Mouse (Mus musculus) large intestine, adult 2 months (tissue): ENCODE results near the gene Vstm5. TPM values are rescaled to one million over a fixed set of nuclear protein-coding genes. Genes with fewer than 3 reads are reported as not detected.
"Not testable (repeated sequence)": the region's sequence is repeated elsewhere in the genome, so short reads cannot be mapped to it uniquely, and the experiment has no call there.

Experiments
- DNase-seq: peaks from one replicate; pipeline ENCODE4 v3.0.0-alpha.2; 2012; ENCODE audit warnings: low read depth, low spot score
- WGBS: fragments of 180-500 bp; shearing (Covaris S2); methylation state at CpG from one replicate; pipeline ENCODE4 v1.1.7; 2018; 5-methylcytosine and 5-hydroxymethylcytosine counted together
- polyA plus RNA-seq: library from polyadenylated mRNA; depleted of rRNA; stranded (reverse); fragments of >200 nt; gene quantifications from 2 replicates; pipeline ENCODE4 v1.2.3, GENCODE M21; 2012; rRNA removed

The Vstm5 gene
- polyA plus RNA-seq = 35.6 and 45.8 TPM in 2 replicates

DNA sequence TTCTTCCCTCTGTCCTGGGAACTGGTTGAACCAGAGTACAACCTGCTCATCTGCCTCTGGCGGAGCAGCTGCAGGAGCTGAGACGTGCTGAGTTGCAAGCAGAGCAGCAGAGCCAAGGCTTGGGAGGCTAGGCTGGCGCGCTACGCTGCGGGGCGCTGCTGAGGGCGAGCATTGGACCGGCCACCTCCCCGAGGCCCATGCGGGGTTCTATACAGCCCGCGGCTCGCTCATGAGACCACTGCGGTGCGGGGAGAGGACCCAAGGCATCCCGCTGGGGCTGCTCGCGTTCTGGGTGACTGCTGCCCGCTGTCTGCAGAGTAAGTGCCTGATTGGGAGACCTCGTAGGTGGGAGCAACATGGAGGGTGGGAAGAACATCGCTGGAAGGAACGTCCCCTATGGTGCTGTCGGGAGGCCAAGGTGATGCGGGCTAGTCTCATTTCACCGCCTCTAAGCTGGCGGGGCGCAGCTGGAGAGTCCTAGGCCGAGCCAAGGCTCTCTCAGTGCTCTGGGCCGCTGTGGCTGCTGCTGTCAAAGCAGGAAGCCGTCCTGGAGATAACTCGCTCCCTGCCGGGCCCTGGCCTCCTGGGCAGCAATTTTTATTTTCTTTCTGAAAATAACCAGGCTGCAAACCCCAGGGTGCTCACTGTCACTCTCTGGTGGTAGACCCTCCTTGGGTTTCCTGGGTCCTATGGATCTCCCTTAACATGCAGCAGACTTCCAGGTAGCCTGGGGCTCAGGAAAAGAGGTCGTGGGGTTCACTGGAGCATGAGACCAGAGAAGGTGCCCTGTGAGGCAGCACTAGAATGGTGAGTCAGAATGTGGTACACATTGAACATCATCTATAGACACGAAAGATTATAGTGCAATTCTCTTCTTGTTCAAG is at the start of gene Vstm5:
TSS of gene Vstm5 (plus strand) at position 4 of the 884 bp plus-strand sequence.
- no peak for DNase-seq
- 3% methylated on average over 35 of the region's 35 CpGs for WGBS

DNA sequence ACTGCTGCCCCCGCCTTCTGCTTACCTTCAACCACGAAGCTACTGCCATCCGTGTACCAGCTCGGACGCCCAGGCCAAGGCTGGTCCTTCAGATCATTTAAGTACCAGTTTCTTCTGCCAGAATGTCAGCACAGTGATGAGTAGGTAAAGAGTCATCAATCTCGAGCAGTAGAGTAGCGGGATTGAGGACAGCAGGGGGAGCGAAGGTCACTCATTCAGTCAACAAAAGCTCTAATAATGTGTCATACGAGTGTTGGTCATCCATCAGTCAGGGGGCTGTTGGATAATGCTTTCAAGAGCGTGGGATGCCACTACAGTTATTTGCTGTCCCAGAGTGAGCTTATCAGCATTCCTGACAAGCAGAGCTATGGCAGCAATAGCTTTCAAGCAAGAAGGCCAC is 44.0 kb upstream of the Vstm5 start:
- DNase-seq = not testable (repeated sequence)
- 55% methylated on average over 10 of the region's 10 CpGs for WGBS

DNA sequence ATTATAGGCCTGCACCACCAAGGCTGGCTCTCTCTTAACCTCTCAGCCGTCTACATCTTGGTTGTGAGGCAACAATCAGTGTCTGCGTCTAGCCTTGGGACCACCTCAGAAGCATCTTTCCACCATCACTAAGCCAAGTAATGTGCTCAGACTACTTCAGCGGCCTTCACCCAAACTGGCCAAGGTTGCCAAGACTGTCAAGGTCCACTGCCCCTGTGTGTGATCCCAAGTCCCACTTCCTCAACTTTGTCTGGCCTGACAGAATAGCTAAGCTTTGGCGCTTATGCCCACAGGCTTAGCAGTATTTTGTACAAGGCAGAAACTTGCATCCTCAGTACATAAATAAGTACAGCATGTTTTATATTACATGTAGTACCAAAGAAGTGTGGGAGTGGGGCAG is 32.2 kb upstream of the Vstm5 start:
- WGBS = 89% methylated on average over 4 of the region's 4 CpGs
- DNase-seq = no peak

DNA sequence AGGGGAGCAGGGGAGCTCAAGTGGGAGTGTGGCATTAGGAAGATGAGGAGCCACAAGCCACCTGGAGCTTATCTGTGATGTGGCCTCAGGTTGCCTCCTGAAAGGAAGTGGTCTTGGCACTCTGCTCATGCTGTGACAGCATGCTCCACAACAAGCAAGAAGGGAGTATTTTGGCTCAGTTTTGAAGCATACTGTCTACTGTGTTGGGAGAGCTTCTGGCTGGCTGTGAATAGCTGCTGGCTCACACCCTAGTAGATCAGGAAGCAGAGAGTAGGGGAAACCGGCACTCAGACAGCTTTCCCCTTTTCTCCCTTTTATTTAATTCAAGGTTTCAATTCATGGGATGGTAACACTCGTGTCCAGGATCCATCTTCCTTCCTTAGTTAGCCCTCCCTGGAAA is 29.5 kb upstream of the Vstm5 start:
- WGBS = 60% methylated on average over 2 of the region's 2 CpGs
- DNase-seq = no peak

DNA sequence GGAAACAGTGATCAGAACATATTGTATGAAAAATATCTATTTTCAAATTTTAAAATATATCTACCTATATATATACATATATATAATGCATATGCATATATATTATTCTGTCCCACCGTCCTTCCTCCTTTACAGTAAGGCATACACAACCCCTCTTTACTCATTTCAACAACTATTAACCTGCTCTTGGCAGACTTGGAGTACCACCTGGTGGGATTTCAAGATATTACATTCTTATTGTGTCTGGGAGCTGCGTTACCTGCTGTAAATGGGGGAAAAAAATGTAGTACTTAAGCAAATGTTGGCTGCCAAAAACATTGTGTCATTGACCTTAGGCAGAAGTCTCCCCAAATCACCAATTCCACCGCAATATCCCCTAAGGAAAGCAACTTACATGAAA is 27.0 kb upstream of the Vstm5 start:
- DNase-seq = no peak
- 52% methylated on average over 3 of the region's 3 CpGs for WGBS

DNA sequence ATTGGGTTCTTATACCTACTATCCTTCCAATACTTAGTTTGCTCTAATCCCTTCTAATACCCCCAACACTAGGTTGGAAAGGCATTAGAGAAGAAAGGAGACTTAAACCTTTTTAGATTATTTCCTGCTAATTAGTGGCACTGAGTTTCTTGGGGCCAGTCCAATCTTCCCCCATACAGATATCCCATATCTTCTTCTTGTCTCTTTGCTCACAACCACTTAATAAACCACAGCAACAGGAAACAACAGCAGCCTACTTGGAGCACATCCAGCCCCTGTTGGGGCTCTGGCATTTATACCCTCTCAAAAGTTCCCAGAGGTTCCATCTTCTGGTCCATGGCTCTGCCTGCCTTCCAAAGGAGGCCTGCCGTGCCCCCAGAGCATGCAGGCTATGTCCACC is 25.1 kb upstream of the Vstm5 start:
- DNase-seq = no peak
- WGBS = 86% methylated on average over 1 of the region's 1 CpGs

DNA sequence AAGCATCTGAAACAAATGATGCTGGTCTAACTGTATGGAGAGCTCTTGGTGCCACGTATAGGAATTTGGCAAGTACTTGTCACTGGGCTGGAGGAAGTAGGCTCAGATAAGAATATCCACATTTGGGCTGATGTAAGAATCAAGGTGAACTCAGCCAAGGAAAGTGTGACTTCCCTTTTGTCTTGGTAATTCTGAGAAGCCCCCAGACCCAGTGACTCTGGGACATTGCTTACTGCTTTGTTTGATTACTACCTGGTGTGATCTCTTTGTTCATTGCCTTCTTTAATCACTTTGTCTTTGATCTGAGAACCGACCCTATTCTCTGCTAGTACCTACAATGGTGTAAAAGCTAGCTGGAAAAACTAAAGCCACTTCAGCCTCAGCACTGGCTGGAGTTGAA is 13.9 kb upstream of the Vstm5 start:
- DNase-seq = no peak
- 48% methylated on average over 2 of the region's 2 CpGs for WGBS

DNA sequence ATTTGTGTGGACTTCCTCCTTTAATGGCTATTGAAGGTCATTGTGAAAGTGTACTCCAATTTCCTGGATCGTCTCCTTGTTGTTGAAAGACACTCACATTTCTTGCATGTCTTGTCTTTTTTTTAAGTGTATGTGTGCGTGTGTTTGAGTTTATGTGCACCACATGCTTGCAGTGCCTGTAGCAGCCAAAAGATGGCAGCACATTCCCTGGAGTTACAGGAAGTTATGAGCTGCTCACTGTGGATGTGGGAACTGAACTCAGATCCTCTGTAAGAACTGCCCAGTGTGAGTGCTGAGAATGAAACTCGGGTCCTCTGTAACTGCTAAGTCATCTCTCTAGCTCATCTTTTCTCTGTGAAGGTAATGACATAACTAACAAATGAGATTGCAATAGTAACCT is 6.4 kb upstream of the Vstm5 start:
- no peak for DNase-seq
- 91% methylated on average over 3 of the region's 3 CpGs for whole genome bisulfite sequencing

DNA sequence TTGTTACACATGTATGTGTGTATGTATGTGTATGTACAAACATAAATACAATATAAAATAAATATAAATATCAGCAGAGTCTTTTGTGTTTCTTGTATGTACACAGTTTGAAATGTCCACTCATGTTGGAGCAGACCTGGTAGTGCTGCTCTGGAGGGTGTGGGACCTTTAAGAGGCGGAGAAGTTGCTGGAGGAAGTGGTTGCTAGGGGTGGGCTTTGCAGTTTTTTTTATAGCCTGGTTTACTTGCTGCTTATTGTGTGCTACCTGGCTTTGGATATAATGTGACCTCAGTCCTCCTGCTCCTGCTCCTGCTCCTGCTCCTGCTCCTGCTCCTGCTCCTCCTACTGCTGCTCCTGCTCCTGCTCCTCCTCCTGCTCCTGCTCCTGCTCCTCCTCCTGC is 5.2 kb upstream of the Vstm5 start:
- DNase-seq = no peak
- 94% methylated on average over 1 of the region's 1 CpGs for WGBS

DNA sequence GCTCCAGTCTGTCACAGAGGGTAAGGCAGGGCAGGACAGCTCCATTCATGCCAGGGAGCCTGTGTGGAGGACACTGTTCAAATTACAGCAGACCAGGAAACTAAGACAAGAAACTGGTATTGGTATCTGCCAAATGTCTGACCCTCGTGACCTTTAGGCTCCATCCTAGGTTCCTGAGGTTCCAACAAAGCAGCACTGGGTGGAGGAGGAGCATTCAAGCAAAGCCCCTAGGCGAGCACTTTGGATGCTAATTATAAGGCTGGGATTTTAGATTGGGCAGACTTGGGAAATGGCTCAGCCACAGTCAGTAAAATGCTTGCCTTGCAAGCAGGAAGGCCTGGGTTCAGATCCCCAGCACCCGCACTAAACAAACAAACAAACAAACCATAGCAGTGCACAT is 2.9 kb upstream of the Vstm5 start:
- DNase-seq = no peak
- 87% methylated on average over 3 of the region's 3 CpGs for WGBS

DNA sequence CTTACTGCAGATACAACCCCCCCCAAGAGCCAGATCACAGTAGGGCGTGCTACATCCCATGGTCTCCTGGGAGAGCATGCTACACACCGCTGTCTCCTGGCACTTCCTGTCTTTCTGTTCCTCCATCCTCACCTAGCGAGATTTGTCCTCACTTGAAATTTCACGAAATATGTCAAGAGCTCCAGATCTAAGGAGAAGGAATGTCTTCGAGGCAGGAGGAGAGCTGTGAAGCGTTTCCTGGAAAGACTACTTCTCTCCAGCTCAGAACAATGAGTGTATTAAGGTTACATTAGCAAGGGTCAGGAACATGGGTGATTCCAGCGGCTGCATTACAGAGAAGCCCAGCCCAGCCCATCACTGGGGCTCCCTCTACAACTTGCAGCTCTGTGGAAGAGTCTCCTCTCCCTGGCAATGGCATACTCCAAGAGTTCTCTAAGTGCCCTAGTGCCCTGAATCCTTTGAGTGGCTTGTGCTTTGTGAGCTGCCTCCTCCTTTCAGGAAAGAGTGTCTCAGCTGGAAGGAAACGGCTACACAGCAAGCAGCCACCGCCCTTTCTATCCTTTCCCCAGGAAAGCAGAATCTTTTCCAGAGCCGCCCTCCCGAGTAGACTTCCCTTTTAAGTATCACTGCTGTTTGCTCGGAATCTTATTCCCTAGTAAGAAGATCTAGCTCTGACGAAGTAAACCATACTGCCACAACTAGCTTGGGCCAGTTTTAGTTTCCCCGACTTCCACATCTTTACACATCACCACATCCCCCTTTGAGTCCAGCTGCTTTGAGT is 1.1 kb upstream of the Vstm5 start:
- WGBS = 38% methylated on average over 14 of the region's 14 CpGs
- no peak for DNase-seq

DNA sequence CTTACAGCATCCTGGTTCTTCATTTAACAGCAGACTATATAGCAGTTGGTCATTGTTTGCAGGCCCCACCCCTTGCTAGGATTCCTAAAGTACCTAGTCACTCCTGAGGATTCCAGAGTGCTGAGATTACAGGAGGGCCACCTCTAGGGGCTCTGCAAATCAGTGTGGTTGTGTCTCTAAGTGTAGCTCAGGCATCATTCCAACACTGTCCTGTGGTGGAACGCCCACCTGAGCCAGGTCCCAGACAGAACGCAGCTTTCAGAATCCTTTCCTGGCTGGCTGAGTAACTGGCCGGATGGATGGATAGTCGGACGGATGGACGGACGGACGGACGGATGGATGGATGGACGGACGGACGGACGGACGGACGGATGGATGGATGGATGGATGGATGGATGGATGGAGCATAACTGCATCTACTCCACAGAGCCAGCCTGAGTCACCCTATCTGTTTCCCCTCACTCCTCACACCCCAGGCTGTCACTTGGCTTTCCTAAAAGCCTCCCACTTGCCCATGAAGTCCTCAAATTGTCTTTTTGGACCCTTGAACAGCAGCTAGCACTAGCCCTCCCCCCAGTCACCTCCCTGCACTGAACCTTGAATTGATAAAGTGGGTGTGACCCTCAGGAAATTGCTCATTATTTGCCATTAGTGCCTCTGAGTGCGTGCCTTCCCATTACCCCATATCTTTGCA is 401 bp upstream of the Vstm5 start:
- DNase-seq = no peak
- WGBS = 58% methylated on average over 16 of the region's 16 CpGs

DNA sequence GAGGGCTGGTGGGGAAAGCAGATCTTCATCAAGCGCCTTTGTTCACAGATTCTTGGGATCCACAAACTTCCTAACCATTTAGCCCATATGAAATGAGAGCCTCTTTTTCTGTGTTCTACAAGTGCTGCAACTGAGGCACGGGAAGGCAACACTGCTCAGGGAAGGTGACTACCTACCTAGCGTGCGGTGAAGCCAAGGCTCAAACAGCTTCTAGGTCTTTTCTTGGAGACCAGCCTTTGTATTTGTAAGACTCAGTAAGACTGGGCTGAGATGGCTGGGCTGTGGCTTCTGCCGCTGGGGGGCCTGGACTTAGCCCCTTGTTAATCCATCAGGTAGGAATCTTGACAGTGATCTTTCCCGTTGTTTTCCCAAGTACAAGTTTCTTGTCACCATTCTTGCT is 1.2 kb downstream of the Vstm5 start:
- 88% methylated on average over 6 of the region's 6 CpGs for WGBS
- DNase-seq = no peak

DNA sequence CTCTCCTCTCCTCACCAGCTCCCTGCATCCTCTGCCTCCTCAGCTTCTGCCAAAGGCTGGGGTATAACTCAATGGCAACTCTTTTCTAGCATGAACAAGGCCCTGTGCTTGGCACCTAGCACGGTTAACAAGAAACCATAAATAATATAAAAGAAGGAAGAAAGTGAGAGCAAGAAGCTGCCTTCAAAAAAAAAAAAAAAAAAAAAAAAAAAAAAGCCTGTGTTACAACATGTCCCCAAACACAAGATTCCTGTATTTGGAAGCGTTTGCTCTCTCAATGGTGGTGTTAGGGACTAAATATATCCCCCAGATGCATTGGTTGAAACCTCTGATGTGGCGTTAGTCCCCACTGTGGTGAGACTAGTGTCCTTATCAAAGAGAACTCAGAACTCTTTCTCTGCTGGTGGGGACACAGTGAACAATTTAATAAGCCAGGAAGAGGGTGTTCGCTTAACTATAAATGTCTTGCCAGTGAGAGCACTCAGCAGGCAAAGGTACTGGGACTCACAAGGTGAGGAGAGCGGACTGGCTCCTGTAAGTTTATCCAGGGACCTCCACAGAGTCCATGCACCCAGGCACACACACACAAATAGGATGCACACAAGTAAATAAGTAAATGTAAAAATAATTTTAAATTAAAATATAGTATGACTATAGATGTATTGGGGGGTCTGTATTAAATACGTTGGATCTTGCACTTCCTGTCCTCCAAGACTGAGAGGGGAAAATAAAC is 2.2 kb downstream of the Vstm5 start:
- WGBS = 65% methylated on average over 6 of the region's 6 CpGs
- DNase-seq = no peak

DNA sequence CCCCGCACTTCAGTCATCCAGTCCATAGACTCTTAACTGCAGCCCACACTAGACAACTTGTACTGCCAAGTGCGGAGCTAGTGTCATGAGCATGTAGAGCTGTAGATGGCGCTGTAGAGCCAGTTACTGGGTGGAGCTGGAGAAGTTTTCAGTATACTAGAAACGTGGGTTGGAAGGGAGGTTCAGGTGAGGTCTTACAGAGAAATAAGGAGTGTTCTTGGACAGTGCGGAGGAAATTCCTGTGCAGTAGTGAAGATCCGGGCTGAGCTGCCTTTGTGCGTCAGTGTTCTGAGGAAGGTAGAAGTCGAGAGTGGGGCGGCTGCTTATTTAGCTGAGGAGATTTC is 2.7 kb downstream of the Vstm5 start:
- DNase-seq = peak; percentile 90
- WGBS = 19% methylated on average over 9 of the region's 9 CpGs

DNA sequence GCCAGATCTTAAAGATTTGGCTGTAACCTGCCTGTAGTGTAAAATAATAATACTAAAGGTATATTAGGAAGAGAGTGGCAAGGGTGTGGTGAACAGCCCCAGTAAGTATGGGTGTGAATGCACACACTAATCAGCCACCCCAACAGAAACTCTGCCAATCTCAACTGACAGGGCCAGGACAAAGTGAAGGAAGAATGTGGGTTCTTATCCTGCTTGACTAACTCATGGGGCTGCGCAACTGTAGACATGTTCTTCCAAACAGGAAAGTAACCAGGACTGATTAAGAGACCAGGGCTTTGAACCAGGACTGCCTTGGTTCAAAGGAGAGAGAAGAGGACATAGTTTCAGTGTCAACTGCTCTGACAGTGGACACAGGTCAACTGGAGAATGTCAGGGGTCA is 3.3 kb downstream of the Vstm5 start:
- DNase-seq = no peak
- 50% methylated on average over 1 of the region's 1 CpGs for WGBS

DNA sequence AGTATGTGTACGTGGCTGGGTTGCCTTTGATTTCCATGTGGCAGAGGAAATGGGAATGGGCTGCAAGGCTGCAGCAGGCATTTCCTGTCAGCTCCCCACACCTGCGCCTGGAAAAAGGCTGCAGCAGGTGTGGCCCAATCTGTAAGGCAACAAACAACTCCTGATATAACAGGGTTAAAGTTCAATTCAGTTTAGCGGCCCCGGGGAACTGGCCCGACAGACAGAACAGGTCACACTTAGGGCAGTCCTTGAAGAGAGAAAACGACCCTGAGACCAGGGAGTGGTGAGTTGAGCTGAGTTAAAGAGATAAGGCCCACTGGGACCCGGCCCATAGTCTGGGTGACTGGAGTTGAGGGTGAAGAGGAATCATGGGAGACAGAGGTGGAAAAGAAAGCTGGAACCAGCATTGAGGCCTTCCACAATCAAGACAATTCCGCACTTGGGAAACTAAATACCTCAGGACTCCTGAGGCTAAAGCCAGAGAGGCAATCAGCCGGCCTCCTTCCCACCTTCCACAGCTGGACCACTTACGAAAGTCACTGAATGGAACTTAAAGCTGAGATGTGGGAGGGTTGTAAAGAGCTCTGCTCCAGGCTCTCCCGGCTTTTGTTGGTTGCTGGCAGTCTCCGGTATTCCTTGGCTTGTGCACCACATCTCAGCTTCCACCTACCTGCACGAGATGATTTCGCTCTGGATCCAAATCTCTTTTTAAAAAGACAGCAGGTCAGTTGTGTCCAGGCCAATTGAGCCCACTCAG is 6.7 kb downstream of the Vstm5 start:
- 30% methylated on average over 14 of the region's 14 CpGs for WGBS

DNA sequence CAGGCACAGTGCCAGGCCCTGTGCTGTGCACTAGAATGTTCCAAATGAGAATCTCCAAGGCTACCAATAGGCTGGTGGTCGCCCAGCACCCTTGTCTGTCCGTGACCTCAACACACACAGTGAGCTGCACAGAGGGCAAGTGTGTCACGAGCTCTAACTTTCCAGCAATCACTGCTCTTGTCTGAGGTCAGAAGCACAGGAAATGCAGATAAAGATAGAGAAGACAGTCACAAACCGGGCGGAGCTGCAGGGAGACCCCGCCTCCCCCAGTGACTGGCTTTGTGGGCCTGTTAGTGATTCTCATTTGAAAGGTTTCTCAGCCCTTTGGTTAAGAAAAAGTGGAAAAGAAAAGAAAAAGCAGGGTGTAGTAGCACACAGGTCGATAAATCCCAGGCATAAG is 11.5 kb downstream of the Vstm5 start:
- 39% methylated on average over 7 of the region's 7 CpGs for WGBS
- DNase-seq = no peak

More for the DNA sequence above, 6.7 kb downstream of the Vstm5 start:
- no peak for DNase-seq

DNA sequence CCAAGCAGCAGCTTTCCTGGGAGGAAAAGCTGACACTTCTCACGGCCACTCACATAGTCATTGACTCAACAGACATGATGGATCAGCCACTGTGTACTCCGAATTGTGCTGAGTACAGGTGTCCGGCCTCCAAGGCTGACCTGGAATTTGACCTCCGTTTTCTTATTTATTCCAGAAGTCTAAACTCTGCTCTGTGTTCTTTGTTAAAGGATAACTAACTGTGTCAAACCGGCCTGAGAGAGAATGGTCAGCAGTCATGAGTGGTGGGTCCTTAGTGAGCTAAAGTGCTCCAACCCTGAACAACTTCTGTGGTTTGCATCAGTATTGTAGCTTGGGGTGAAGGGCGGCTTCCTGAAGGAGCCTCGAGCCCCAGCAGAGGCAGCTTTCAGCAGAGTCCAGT is 13.4 kb downstream of the Vstm5 start:
- 84% methylated on average over 7 of the region's 7 CpGs for WGBS
- DNase-seq = no peak
